Mouse (Mus musculus): ENCODE data around the gene Gm13420. TPM values are rescaled to one million over a fixed set of nuclear protein-coding genes. Genes with fewer than 3 reads are reported as not detected.
A peak's percentile ranks its signal among the peaks of the same experiment; 100 is the strongest.
"Not testable (repeated sequence)": the region's sequence is repeated elsewhere in the genome, so short reads cannot be mapped to it uniquely, and the experiment has no call there.

The Gm13420 gene
- total and polyA plus RNA-seq, 2 experiments from 2014 or later, result not detected

GRCm38 (mm10) chr2:29711877-29712276 lies 39.6 kb downstream of the Gm13420 start:
- DNase-seq (ENCODE audit: low spot score), result no peak
- no peaks in the 10 kb centered on the region for H3K9me3 ChIP-seq (replicated peaks; ENCODE audit: control insufficient read depth, low read length)
- no peak overlapping the region for H3K27ac ChIP-seq (ENCODE audit: low read depth)
- H3K36me3 ChIP-seq (replicated peaks; ENCODE audit: control insufficient read depth, insufficient read depth, low read length), result peaks cover 48% of the 10 kb centered on the region
- no peak overlapping the region for H3K4me2 ChIP-seq (ENCODE audit: low read depth, low read length)
- no peak for ATAC-seq (ENCODE audit: insufficient read depth, low read depth)
- WGBS, result 64% methylated on average over 5 of the region's 5 CpGs
- H3K4me3 ChIP-seq (ENCODE audit: low read depth, low read length), result no peak overlapping the region
- H3K4me1 ChIP-seq (ENCODE audit: control insufficient read depth, insufficient read depth), result peaks cover 30% of the 10 kb centered on the region
- H3K27me3 ChIP-seq (ENCODE audit: control insufficient read depth, insufficient read depth, low read length), result no peaks in the 10 kb centered on the region
- TF ChIP-seq EP300 (IDR thresholded peaks at IDR 0.05; ENCODE audit: low read depth) (no peak), CTCF (IDR thresholded peaks at IDR 0.05; ENCODE audit: low read depth) (no peak)
- no peak overlapping the region for H3K9ac ChIP-seq (replicated peaks; ENCODE audit: low read depth, low read length)

- 56% methylated on average over 3 of the region's 3 CpGs for WGBS
- Histone ChIP-seq H3K27me3 (ENCODE audit: control insufficient read depth, insufficient read depth, low read length) (no peaks in the 10 kb centered on the region), H3K4me1 (ENCODE audit: control insufficient read depth, insufficient read depth) (peaks cover 24% of the 10 kb centered on the region), H3K36me3 (replicated peaks; ENCODE audit: control insufficient read depth, insufficient read depth, low read length) (peaks cover 56% of the 10 kb centered on the region), H3K4me3 (ENCODE audit: low read depth, low read length) (no peak overlapping the region), H3K27ac (ENCODE audit: low read depth) (no peak overlapping the region), H3K9ac (replicated peaks; ENCODE audit: low read depth, low read length) (no peak overlapping the region), H3K9me3 (replicated peaks; ENCODE audit: control insufficient read depth, low read length) (no peaks in the 10 kb centered on the region), H3K4me2 (ENCODE audit: low read depth, low read length) (no peak overlapping the region)
- ATAC-seq (ENCODE audit: insufficient read depth, low read depth), result no peak
- no peak for DNase-seq (ENCODE audit: low spot score)
- TF ChIP-seq EP300 (IDR thresholded peaks at IDR 0.05; ENCODE audit: low read depth) (no peak), CTCF (IDR thresholded peaks at IDR 0.05; ENCODE audit: low read depth) (no peak)
Observed at GRCm38 (mm10) chr2:29711038-29711437, 40.4 kb downstream of the Gm13420 start.

- H3K4me2 ChIP-seq (ENCODE audit: low read depth, low read length); H3K9me3 ChIP-seq (replicated peaks; ENCODE audit: control insufficient read depth, low read length); H3K9ac ChIP-seq (replicated peaks; ENCODE audit: low read depth, low read length); H3K4me3 ChIP-seq (ENCODE audit: low read depth, low read length); DNase-seq (ENCODE audit: low spot score); H3K4me1 ChIP-seq (ENCODE audit: control insufficient read depth, insufficient read depth); H3K27ac ChIP-seq (ENCODE audit: low read depth); ATAC-seq (ENCODE audit: insufficient read depth, low read depth); H3K27me3 ChIP-seq (ENCODE audit: control insufficient read depth, insufficient read depth, low read length): not testable (repeated sequence)
- 93% methylated on average over 4 of the region's 4 CpGs for WGBS
- peaks cover 72% of the 10 kb centered on the region for H3K36me3 ChIP-seq (replicated peaks; ENCODE audit: control insufficient read depth, insufficient read depth, low read length)
Observed at GRCm38 (mm10) chr2:29708209-29708608, 43.3 kb downstream of the Gm13420 start.

- DNase-seq (ENCODE audit: low spot score) (no peak), ATAC-seq (ENCODE audit: insufficient read depth, low read depth) (no peak)
- H3K4me2 ChIP-seq (ENCODE audit: low read depth, low read length), result no peak overlapping the region
- 92% methylated on average over 4 of the region's 4 CpGs for WGBS
- no peaks in the 10 kb centered on the region for H3K4me1 ChIP-seq (ENCODE audit: control insufficient read depth, insufficient read depth)
- H3K4me3 ChIP-seq (ENCODE audit: low read depth, low read length), result no peak overlapping the region
- H3K27ac ChIP-seq (ENCODE audit: low read depth), result no peak overlapping the region
- TF ChIP-seq CTCF (IDR thresholded peaks at IDR 0.05; ENCODE audit: low read depth) (peak; percentile 43), EP300 (IDR thresholded peaks at IDR 0.05; ENCODE audit: low read depth) (no peak)
- no peaks in the 10 kb centered on the region for H3K9me3 ChIP-seq (replicated peaks; ENCODE audit: control insufficient read depth, low read length)
- peaks cover 76% of the 10 kb centered on the region for H3K36me3 ChIP-seq (replicated peaks; ENCODE audit: control insufficient read depth, insufficient read depth, low read length)
- no peaks in the 10 kb centered on the region for H3K27me3 ChIP-seq (ENCODE audit: control insufficient read depth, insufficient read depth, low read length)
- no peak overlapping the region for H3K9ac ChIP-seq (replicated peaks; ENCODE audit: low read depth, low read length)
Observed at GRCm38 (mm10) chr2:29707731-29708130, 43.8 kb downstream of the Gm13420 start.

GRCm38 (mm10) chr2:29706726-29707620 lies 44.5 kb downstream of the Gm13420 start:
- DNase-seq (ENCODE audit: low spot score) (no peak), ATAC-seq (ENCODE audit: insufficient read depth, low read depth) (no peak)
- Histone ChIP-seq H3K4me2 (ENCODE audit: low read depth, low read length) (no peak overlapping the region), H3K36me3 (replicated peaks; ENCODE audit: control insufficient read depth, insufficient read depth, low read length) (peaks cover 82% of the 10 kb centered on the region), H3K27me3 (ENCODE audit: control insufficient read depth, insufficient read depth, low read length) (no peaks in the 10 kb centered on the region), H3K9ac (replicated peaks; ENCODE audit: low read depth, low read length) (no peak overlapping the region), H3K4me3 (ENCODE audit: low read depth, low read length) (no peak overlapping the region), H3K9me3 (replicated peaks; ENCODE audit: control insufficient read depth, low read length) (no peaks in the 10 kb centered on the region), H3K4me1 (ENCODE audit: control insufficient read depth, insufficient read depth) (no peaks in the 10 kb centered on the region), H3K27ac (ENCODE audit: low read depth) (no peak overlapping the region)
- TF ChIP-seq EP300 (IDR thresholded peaks at IDR 0.05; ENCODE audit: low read depth), result no peak
- 88% methylated on average over 18 of the region's 18 CpGs for WGBS

GRCm38 (mm10) chr2:29705493-29705892 lies 46.0 kb downstream of the Gm13420 start:
- Histone ChIP-seq H3K36me3 (replicated peaks; ENCODE audit: control insufficient read depth, insufficient read depth, low read length) (peaks cover 92% of the 10 kb centered on the region), H3K4me2 (ENCODE audit: low read depth, low read length) (no peak overlapping the region), H3K4me3 (ENCODE audit: low read depth, low read length) (no peak overlapping the region), H3K4me1 (ENCODE audit: control insufficient read depth, insufficient read depth) (no peaks in the 10 kb centered on the region), H3K9ac (replicated peaks; ENCODE audit: low read depth, low read length) (no peak overlapping the region), H3K27me3 (ENCODE audit: control insufficient read depth, insufficient read depth, low read length) (no peaks in the 10 kb centered on the region), H3K9me3 (replicated peaks; ENCODE audit: control insufficient read depth, low read length) (no peaks in the 10 kb centered on the region), H3K27ac (ENCODE audit: low read depth) (no peak overlapping the region)
- ATAC-seq (ENCODE audit: insufficient read depth, low read depth), result no peak
- TF ChIP-seq CTCF (IDR thresholded peaks at IDR 0.05; ENCODE audit: low read depth) (no peak), EP300 (IDR thresholded peaks at IDR 0.05; ENCODE audit: low read depth) (no peak)
- DNase-seq (ENCODE audit: low spot score), result no peak
- 75% methylated on average over 3 of the region's 3 CpGs for WGBS

Measured in heart, postnatal 0 days (tissue).